Mouse (Mus musculus) retina, postnatal 1 day (tissue): ENCODE data around the gene Ifi207.
"Not testable (repeated sequence)": the region's sequence is repeated elsewhere in the genome, so short reads cannot be mapped to it uniquely, and the experiment has no call there.

ENCODE experiments used
- DNase-seq: peaks from one replicate; pipeline ENCODE4 v3.0.0-alpha.2; 2012

Gene Ifi207

GRCm38 (mm10) chr1:173741656-173742055 lies at the start of gene Ifi207:
Gene Ifi207, minus strand, starts transcription at chr1:173741747.
- no peak for DNase-seq

DNA sequence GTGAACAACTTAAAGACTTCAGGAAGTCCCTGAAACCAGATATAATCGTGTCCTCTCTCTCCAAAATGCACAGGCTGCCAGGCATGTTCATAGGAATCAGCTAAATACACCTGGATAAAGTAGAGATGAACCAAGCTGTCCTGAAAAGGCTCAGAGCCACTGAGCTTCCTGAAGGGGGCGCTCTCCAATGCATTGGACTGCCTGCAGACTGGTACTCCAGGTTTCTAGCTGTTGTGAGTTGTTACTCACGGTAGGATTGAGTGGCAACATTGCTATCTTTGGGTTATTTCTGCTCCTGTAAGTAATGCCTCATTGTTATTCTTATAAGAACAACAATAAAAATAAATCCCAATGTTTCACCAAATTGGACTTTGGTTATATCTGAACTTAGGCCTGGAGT lies 31.9 kb upstream of the Ifi207 start:
- not testable (repeated sequence) for DNase-seq

GRCm38 (mm10) chr1:173766848-173767617 lies 25.5 kb upstream of the Ifi207 start, which contains the start of gene Ifi204:
Gene Ifi204, minus strand, starts transcription at chr1:173766943.
- DNase-seq, result not testable (repeated sequence)

GRCm38 (mm10) chr1:173760032-173760431 lies 18.5 kb upstream of the Ifi207 start:
- not testable (repeated sequence) for DNase-seq

DNA sequence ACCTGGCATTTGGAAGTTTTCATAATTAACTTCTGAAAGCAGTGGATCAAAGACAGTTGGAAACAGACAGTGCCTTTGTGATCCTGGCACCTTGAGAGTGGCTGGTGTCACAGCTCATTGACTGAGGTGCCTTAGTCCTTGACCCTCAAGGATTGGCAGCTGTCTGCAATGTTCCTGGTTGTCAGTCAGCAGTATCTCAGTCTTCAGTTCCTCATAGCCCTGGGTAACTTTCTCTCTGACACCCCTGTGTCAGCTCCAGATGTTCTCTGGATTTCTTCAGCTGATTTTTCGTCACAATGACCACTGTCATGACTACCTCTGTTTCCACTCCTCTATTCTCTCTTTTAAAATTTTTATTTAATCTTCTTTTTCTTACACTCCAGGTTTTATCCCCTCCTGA lies 715 bp upstream of the Ifi207 start:
- DNase-seq, result no peak

GRCm38 (mm10) chr1:173740537-173740936 lies 1.0 kb downstream of the Ifi207 start:
- no peak for DNase-seq

DNA sequence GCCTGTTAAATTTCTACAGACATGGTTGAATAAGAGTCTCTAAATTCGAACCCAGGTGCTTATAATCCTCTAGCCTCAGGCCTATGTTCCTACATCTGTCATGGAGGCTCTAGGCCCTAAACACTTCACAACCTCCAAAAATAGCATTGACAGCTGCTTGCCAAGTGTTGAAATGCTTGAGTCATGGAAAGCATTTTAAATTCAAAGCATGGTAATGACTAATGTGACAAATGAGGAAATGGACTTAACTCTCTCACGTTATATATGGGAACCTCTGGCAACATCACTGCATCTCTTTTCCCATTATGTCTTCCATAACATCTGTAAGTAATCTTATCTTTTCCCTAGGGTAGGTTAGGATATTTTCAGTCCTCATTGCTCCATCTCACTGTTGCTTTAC lies 4.6 kb downstream of the Ifi207 start:
- no peak for DNase-seq

GRCm38 (mm10) chr1:173735015-173735414 lies 6.5 kb downstream of the Ifi207 start:
- not testable (repeated sequence) for DNase-seq

GRCm38 (mm10) chr1:173733219-173733618 lies 8.3 kb downstream of the Ifi207 start:
- peak; percentile 1 for DNase-seq

GRCm38 (mm10) chr1:173694270-173694669 lies 47.3 kb downstream of the Ifi207 start:
- no peak for DNase-seq

DNA sequence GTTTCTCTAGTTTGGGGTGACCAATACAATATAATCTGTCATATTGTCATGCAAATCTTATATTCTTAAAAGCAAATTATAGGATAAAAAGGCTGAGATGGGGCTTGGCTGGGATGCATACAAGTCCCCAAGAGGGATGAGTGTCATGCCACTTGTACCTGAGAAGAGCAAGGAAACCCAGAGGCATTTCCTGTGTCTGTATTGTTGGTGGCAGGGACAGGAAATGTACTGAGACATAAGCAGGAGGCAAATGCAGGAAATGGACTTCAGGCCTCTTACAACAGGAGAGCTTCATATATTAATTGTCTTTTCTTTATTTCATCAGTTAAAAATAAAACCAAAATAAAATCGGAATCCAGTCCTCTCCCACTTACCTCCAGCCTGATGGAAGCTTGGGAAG lies 62.9 kb downstream of the Ifi207 start:
- DNase-seq, result not testable (repeated sequence)

DNA sequence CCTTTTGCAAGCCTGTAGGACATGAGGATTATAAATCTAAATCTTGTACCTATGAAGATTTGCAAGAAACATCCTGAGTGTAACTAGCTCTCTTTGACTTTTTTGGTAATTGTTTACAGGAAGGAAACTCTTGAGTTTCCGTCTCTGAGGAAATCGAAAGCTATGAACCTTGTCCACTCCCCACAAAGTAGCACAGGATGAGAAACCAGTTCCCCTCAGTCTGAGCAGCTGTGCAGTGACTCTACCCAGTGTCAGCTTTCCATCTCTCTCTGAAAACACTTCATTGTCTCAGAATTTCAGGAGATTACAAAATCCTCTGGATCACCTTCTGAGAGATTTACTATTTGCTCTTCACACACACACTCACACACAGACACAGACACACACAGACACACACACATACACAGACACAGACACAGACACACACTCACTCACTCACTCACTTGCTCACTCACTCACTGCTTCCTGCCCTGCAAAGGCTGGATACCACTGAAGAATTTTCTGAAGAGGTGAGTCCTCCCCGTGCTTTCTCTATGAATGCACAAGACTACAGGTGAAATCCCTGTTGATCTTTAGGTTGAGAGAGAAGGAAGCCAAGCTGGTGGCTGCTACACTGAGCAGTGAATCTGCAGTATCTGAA lies 68.0 kb downstream of the Ifi207 start, which contains the start of gene Ifi208:
Gene Ifi208 (plus strand): TSS at position 218 of the 640 bp plus-strand sequence.
- DNase-seq, result not testable (repeated sequence)
